Mouse (Mus musculus) CH12.LX (cell line): Measurements from ENCODE around the gene Tubb5. TPM values are rescaled to one million over a fixed set of nuclear protein-coding genes. Genes with fewer than 3 reads are reported as not detected.

Experiments used
- DNase-seq: peaks from one replicate; pipeline ENCODE4 v3.0.0-alpha.2; 2013; ENCODE audit errors: extremely low read depth
- H3K27ac ChIP-seq: 2 replicates; pipeline ENCODE4 v1.5.1; 2012; ENCODE audit warnings: low read depth, mild to moderate bottlenecking, control low read depth, moderate library complexity; ENCODE audit not compliant: insufficient read depth
- H3K27me3 ChIP-seq: replicated peaks from 2 replicates; pipeline ENCODE3; 2012; ENCODE audit warnings: inconsistent platforms
- H3K36me3 ChIP-seq, 2 experiments: replicated peaks in 1 of 2; 2 replicates each; pipeline versions ENCODE3 to v1.6.1; 2012; ENCODE audit warnings: inconsistent platforms in 1 of 2, low read length in 1 of 2, mild to moderate bottlenecking in 1 of 2, mixed read lengths in 1 of 2, moderate library complexity in 1 of 2; ENCODE audit not compliant: control insufficient read depth in 1 of 2, insufficient read depth in 1 of 2
- H3K4me1 ChIP-seq, 2 experiments: 2 replicates each; pipeline ENCODE4 v1.6.1; 2012; ENCODE audit warnings: inconsistent platforms in 1 of 2, moderate library complexity in 1 of 2; ENCODE audit not compliant: insufficient read depth in 2 of 2, control insufficient read depth in 1 of 2
- H3K4me2 ChIP-seq: 2 replicates; pipeline ENCODE4 v1.6.1; 2012; ENCODE audit warnings: low read depth, mild to moderate bottlenecking, control low read depth; ENCODE audit not compliant: poor library complexity, insufficient read depth, severe bottlenecking
- H3K4me3 ChIP-seq, 3 experiments: fragments of 150-350 bp in 1 of 3; sonication (generic) in 1 of 3; replicated peaks in 1 of 3; 2 replicates each; pipeline versions ENCODE3 to v1.5.1; 2011 to 2012; ENCODE audit warnings: low read depth in 2 of 3, low read length in 2 of 3, mild to moderate bottlenecking in 2 of 3, moderate library complexity in 2 of 3, control low read depth in 1 of 3, improper control_type of control experiment in 1 of 3, inconsistent platforms in 1 of 3, mixed read lengths in 1 of 3; ENCODE audit not compliant: poor library complexity in 1 of 3
- H3K79me2 ChIP-seq: replicated peaks from 2 replicates; pipeline ENCODE4 v1.6.1; 2012; ENCODE audit warnings: mild to moderate bottlenecking, moderate library complexity; ENCODE audit not compliant: control insufficient read depth, poor library complexity, insufficient read depth, severe bottlenecking; ENCODE audit errors: extremely low read depth
- H3K9ac ChIP-seq: 2 replicates; pipeline ENCODE4 v1.6.1; 2012; ENCODE audit warnings: low read depth, mild to moderate bottlenecking, control low read depth, moderate library complexity; ENCODE audit not compliant: insufficient read depth
- H3K9me3 ChIP-seq: replicated peaks from 2 replicates; pipeline ENCODE3; 2012; ENCODE audit warnings: low read length, inconsistent platforms, mixed read lengths
- BHLHE40 ChIP-seq: IDR thresholded peaks from 2 replicates; pipeline ENCODE4 v1.6.1; 2011; ENCODE audit warnings: mild to moderate bottlenecking, low read depth, low read length, improper control_type of control experiment
- CHD1 ChIP-seq: IDR thresholded peaks from 2 replicates; pipeline ENCODE4 v1.6.1; 2012; ENCODE audit warnings: low read depth, low read length, improper control_type of control experiment, inconsistent platforms
- CTCF ChIP-seq, 2 experiments: IDR thresholded peaks in 1 of 2; conservative IDR thresholded peaks in 1 of 2; 2 replicates each; pipeline ENCODE4 v1.5.1; 2011 to 2012; ENCODE audit warnings: low read depth in 2 of 2, low read length in 2 of 2, improper control_type of control experiment in 1 of 2, inconsistent platforms in 1 of 2, mild to moderate bottlenecking in 1 of 2, moderate library complexity in 1 of 2
- E2F4 ChIP-seq: IDR thresholded peaks from 2 replicates; pipeline ENCODE4 v1.6.1; 2011; ENCODE audit warnings: low read depth, low read length, improper control_type of control experiment; ENCODE audit not compliant: insufficient replicate concordance
- ELF1 ChIP-seq: IDR thresholded peaks from 2 replicates; pipeline ENCODE4 v1.6.1; 2014; ENCODE audit warnings: low read depth, mild to moderate bottlenecking, inconsistent platforms, low read length, improper control_type of control experiment
- GABPA ChIP-seq: IDR thresholded peaks from 2 replicates; pipeline ENCODE4 v1.6.1; 2012; ENCODE audit warnings: low read depth, low read length, improper control_type of control experiment, inconsistent platforms; ENCODE audit not compliant: insufficient replicate concordance
- IRF4 ChIP-seq: IDR thresholded peaks from 2 replicates; pipeline ENCODE4 v1.6.1; 2014; ENCODE audit warnings: low read depth, mild to moderate bottlenecking, inconsistent platforms, low read length, improper control_type of control experiment
- JUN ChIP-seq: IDR thresholded peaks from 2 replicates; pipeline ENCODE4 v1.6.1; 2011; ENCODE audit warnings: low read depth, mild to moderate bottlenecking, low read length, improper control_type of control experiment, moderate library complexity; ENCODE audit not compliant: insufficient read depth
- KAT2A ChIP-seq: IDR thresholded peaks from 2 replicates; pipeline ENCODE4 v1.6.1; 2012; ENCODE audit warnings: low read length, improper control_type of control experiment, inconsistent platforms; ENCODE audit not compliant: insufficient replicate concordance
- MXI1 ChIP-seq: IDR thresholded peaks from 2 replicates; pipeline ENCODE4 v1.6.1; 2011; ENCODE audit warnings: mild to moderate bottlenecking, low read depth, low read length, improper control_type of control experiment
- MYC ChIP-seq: IDR thresholded peaks from 2 replicates; pipeline ENCODE4 v1.6.1; 2011; ENCODE audit warnings: low read depth, mild to moderate bottlenecking, improper control_type of control experiment, low read length
- POLR2A ChIP-seq: IDR thresholded peaks from 2 replicates; pipeline ENCODE4 v1.6.1; 2011; ENCODE audit warnings: low read depth, mild to moderate bottlenecking, improper control_type of control experiment, low read length
- POLR2AphosphoS2 ChIP-seq: IDR thresholded peaks from 2 replicates; pipeline ENCODE4 v1.6.1; 2011; ENCODE audit warnings: low read depth, low read length, improper control_type of control experiment
- RCOR1 ChIP-seq: conservative IDR thresholded peaks from 2 replicates; pipeline ENCODE4 v1.6.1; 2012; ENCODE audit warnings: low read depth, mild to moderate bottlenecking, inconsistent platforms, low read length, improper control_type of control experiment
- TBP ChIP-seq: conservative IDR thresholded peaks from 2 replicates; pipeline ENCODE4 v1.6.1; 2011; ENCODE audit warnings: low read depth, low read length, improper control_type of control experiment
- USF1 ChIP-seq: IDR thresholded peaks from 2 replicates; pipeline ENCODE4 v1.6.1; 2014; ENCODE audit warnings: low read depth, mild to moderate bottlenecking, inconsistent platforms, low read length, improper control_type of control experiment
- USF2 ChIP-seq: conservative IDR thresholded peaks from 2 replicates; pipeline ENCODE4 v1.6.1; 2011; ENCODE audit warnings: low read depth, low read length, improper control_type of control experiment
- ZC3H11A ChIP-seq: IDR thresholded peaks from 2 replicates; pipeline ENCODE4 v1.6.1; 2012; ENCODE audit warnings: low read depth, mild to moderate bottlenecking, inconsistent platforms, low read length, improper control_type of control experiment
- ZKSCAN1 ChIP-seq: IDR thresholded peaks from 2 replicates; pipeline ENCODE4 v1.6.1; 2012; ENCODE audit warnings: low read depth, inconsistent platforms, low read length, improper control_type of control experiment, borderline replicate concordance
- ZNF384 ChIP-seq: IDR thresholded peaks from 2 replicates; pipeline ENCODE4 v1.6.1; 2012; ENCODE audit warnings: low read depth, low read length, improper control_type of control experiment, inconsistent platforms
- dilution Hi-C: fragments of 300-500 bp; cut with MboI; formaldehyde crosslinking; loops from 2 replicates; pipeline ENCODE4 v1.14.3; 2020; ENCODE audit warnings: low sequenced_read_pairs; ENCODE audit not compliant: extremely low pct_unique_long_range_greater_than_20kb, extremely low pct_ligation_motif_present
- in situ Hi-C: fragments of 300-500 bp; cut with MboI; formaldehyde crosslinking; loops from 3 replicates; pipeline ENCODE4 v1.14.3; 2019; ENCODE audit warnings: low sequenced_read_pairs, low pct_ligation_motif_present, low pct_unique_long_range_greater_than_20kb, mixed read lengths
- polyA plus RNA-seq: library from polyadenylated mRNA; unstranded; fragments of >175 nt; gene quantifications from 2 replicates; pipeline ENCODE4 v1.2.1, GENCODE M21; 2012; ENCODE audit warnings: low read depth; ENCODE audit not compliant: insufficient read length
- total RNA-seq, 2 experiments: library from RNA; depleted of rRNA; stranded (reverse); fragments of 300-350 nt in 1 of 2; fragments of >200 nt in 1 of 2; gene quantifications; 2 replicates each; pipeline ENCODE4 v1.2.3; 2012 to 2014

Gene Tubb5
- total and polyA plus RNA-seq, 3 experiments: 1,014 to 1,121 (median 1,053) TPM

- no peak for DNase-seq
- dilution Hi-C loops: no loop called here
- no peaks in the 10 kb centered on the region for H3K36me3 ChIP-seq
- H3K79me2 ChIP-seq: no peaks in the 10 kb centered on the region
- H3K4me3 ChIP-seq: no peak overlapping the region
- no peak overlapping the region for H3K27ac ChIP-seq
- H3K4me1 ChIP-seq: peaks cover 2 to 4% of the 10 kb centered on the region in 2 experiments; a peak in 2 of 4 replicates
- H3K9ac ChIP-seq: no peak overlapping the region
- H3K9me3 ChIP-seq: no peaks in the 10 kb centered on the region
- H3K27me3 ChIP-seq: no peaks in the 10 kb centered on the region
- in situ Hi-C loops: no loop called here
- no peak overlapping the region for H3K4me2 ChIP-seq
- TF ChIP-seq CTCF (conservative IDR thresholded peaks at IDR 0.05 in 1 of 2, IDR thresholded peaks at IDR 0.05 in 1 of 2; ENCODE audit: low read depth in 2 of 2, low read length in 2 of 2) (no peak), BHLHE40 (no peak), IRF4 (no peak), USF2 (no peak), GABPA (no peak), POLR2A (no peak), USF1 (no peak), ZNF384 (no peak), JUN (no peak)
Measured at GRCm38 (mm10) chr17:35795099-35795498, 43.0 kb downstream of the Tubb5 start.

- H3K9ac ChIP-seq: no peak overlapping the region
- no peaks in the 10 kb centered on the region for H3K36me3 ChIP-seq
- H3K4me2 ChIP-seq: no peak overlapping the region
- in situ Hi-C loops: no loop called here
- H3K27me3 ChIP-seq: no peaks in the 10 kb centered on the region
- peaks cover 4 to 6% of the 10 kb centered on the region in 2 experiments; a peak in 2 of 4 replicates for H3K4me1 ChIP-seq
- H3K4me3 ChIP-seq: no peak overlapping the region
- dilution Hi-C loops: no loop called here
- H3K27ac ChIP-seq: no peak overlapping the region
- no peak for TF ChIP-seq JUN
- no peak for TF ChIP-seq TBP
- TF ChIP-seq POLR2A: no peak
- TF ChIP-seq BHLHE40: no peak
- no peak for TF ChIP-seq MYC
- TF ChIP-seq ZKSCAN1: no peak
- no peak for TF ChIP-seq KAT2A
- no peak for TF ChIP-seq CTCF (conservative IDR thresholded peaks at IDR 0.05 in 1 of 2, IDR thresholded peaks at IDR 0.05 in 1 of 2; ENCODE audit: low read depth in 2 of 2, low read length in 2 of 2)
- no peak for TF ChIP-seq POLR2AphosphoS2
- no peak for TF ChIP-seq RCOR1
- TF ChIP-seq CHD1: no peak
- no peak for TF ChIP-seq E2F4
- no peak for TF ChIP-seq ELF1
- no peak for TF ChIP-seq ZC3H11A
- TF ChIP-seq MXI1: no peak
- TF ChIP-seq, all 38 proteins: peak for 0
- H3K9me3 ChIP-seq: no peaks in the 10 kb centered on the region
- no peaks in the 10 kb centered on the region for H3K79me2 ChIP-seq
- DNase-seq: no peak
Measured at GRCm38 (mm10) chr17:35792837-35793236, 45.3 kb downstream of the Tubb5 start.
